Mouse (Mus musculus): ENCODE measurements at regions not wholly inside any gene's neighbourhood (a gene's known extent, or its start where the extent isn't known, plus 50 kb on each side); places are given as distances from the start of the nearest gene placed in this dataset.
"Not testable (repeated sequence)": the region's sequence is repeated elsewhere in the genome, so short reads cannot be mapped to it uniquely, and the experiment has no call there.

DNA sequence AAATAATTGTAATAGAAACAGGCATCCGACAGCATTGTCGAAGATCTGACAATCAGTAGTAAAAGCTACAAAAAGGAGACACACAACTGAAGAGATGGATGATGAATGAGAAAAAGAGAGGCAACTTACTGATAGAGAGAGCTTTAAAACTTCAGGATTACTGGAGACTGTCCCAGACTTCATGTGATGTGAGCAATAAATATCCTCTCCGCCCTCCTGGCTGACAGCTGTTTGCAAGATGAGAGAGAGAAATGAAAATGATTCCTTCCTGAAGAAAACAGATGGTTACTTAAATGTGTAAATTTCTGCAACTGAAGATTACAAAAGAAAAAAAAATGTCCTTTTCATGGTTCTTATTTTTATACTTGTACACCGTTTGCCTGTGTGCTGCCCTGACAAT, 306.7 kb upstream of the Ncam2 start:
- DNase-seq, result no peak

DNA sequence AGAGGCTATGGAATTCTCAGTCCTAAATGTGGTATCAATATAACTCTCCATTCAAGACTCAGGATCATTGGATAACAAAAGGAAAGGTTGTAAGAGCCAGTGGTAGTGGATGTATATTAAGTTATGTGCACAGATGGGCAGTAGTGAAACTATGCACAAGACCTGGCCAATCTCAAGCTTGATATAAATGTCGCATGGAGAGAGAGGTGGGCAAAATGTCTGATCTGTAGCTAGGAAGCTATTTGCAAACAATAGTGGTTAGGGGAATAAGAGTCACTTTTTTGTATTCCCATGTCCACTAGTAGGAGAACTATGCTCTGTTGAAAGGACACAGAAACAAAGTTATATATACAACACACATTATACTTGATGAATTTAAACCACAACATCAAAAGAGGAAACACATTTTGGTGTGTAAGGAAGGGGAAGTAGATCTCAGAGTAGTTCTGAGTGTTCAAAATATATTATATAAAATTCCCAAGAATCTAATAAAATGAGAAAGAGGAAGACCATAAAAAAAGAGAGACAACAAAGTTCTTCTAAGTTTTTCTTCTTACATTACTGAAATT, 279.7 kb upstream of the Ncam2 start:
- DNase-seq, result no peak

DNA sequence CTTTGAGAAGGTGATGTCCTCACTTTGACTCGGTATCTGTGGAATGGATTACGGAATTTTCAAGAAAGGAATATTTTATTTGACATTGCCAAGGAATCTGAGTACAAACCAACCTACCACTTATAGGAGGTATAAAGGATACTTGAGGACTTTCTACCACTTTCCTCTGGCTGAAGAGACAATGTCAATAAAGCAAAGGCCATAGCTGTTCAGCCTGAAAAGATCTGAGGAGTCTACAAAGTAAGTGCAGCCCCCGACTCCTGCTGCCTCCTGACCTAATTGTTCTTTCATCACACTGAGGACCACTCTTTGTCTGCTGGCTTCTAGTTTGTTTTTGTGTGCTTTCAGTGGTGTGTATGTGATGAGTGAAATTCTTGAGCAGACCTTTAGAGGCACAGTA, 269.5 kb upstream of the Ncam2 start:
- DNase-seq, result no peak

DNA sequence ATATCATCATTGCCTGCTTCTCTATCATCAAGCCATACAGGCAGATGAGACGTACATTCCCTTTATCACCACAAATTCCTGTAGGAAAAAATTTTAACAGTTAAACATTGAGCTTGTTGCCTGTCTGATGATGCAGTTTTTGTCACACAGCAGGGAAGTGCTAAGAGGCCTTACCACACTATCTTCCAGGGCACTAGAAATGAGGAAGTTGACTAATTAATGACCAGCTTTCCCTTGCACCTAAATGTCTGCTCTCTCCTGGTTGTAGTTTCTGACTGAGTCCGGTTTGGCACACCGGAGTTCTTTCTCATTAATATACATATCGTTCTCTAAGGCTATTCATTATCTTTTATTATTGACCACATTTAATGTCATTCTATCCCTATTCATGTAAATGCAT, 269.0 kb upstream of the Ncam2 start:
- DNase-seq, result no peak

DNA sequence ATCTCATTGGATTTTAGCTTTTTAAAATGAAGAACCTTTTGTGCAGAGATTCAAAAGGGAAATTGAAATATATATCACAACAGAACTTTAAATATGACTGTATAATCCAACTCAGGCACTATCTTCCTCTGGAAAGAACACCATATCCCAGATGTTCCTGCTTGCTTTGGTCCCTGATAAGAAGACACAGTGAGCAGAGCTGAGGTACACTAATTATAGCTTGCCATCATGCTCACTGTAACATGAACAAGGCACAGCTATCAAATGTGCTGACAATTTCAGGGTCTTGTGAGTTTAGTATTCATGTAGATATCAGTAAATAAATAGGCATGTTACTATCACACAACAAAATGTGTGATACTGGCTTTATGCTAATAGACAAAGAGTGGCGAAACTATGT, 264.8 kb upstream of the Ncam2 start:
- DNase-seq, result no peak

DNA sequence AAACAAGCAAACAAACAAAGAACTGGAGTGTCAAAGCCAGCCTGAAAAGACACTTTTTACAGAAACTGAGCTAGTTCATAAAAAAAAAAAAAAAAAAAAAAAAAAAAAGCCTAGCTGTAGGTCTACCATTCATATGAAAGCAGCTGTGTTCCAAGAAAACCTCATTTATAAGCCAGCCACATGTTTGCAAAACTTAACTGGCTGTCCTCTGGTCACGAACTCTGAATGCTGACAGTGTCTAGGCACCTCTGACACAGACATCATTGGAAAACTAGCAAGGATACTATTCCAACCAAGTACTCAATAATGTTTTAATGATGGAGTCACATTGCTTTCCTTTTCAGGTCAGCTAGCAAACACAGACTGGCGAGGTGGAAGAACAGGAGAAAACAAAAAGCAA, 238.4 kb upstream of the Ncam2 start:
- DNase-seq, result no peak

DNA sequence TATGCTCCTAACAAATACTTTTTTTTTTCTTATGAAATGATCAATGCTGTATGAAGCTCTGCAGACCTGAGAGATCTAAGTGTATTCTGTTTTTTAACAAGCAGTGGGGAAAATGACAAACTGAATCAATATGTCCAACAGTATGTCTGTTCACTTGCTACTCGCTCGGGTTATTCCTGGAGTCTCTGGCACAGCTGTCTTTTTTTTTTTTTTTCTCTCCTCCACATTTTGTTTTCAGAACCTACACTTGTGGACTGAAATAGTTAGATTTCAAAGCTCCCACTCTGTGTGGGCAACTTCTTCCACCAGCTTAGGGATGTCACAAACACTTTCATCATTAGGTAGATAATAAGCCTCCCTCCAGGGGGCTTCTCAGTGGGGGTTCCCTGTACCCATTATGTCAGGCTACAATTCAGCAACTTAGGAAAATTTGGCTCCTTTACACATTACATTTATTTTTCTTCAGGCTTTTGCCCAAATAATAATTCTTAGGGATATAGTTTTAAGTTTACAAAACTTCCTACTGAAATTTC, 218.9 kb upstream of the Ncam2 start:
- DNase-seq, result peak in 1 of 2 experiments; percentile 5

DNA sequence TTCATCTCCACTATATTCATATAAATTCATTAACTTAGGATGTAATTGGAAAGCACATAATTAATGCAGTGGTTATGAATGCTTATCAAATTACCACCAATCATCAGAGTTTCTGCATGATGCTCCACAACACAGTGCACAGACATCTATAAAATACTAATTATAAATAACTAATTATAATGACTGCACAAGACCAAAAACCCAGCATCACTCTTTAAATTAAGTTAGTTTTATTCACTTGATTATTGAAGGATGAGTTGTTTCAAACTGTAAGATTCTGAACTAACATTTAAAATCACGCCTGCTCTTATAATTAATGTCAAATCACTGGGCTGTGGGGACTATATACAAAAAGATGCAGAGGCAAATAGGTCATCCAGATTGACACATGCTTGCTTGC, 212.7 kb upstream of the Ncam2 start:
- no peak for DNase-seq

DNA sequence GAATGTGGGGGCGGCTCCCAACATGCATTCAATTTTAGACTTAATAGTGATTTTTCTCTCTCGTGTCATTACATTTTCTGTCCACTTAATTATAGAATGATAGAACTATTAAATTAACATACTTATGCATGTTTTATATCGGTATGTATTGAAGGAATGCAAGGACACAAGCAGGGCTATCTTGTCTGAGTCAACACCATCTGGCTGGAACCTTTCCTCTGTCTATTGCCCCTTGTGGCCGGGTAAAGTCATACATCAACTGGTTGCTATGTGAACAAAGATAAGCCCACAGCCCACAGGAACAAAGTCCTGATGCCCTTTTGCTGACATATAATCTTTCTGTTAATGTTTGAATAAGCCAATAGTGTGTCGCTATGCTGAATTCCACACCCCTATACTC, 163.7 kb upstream of the Ncam2 start:
- not testable (repeated sequence) for DNase-seq

DNA sequence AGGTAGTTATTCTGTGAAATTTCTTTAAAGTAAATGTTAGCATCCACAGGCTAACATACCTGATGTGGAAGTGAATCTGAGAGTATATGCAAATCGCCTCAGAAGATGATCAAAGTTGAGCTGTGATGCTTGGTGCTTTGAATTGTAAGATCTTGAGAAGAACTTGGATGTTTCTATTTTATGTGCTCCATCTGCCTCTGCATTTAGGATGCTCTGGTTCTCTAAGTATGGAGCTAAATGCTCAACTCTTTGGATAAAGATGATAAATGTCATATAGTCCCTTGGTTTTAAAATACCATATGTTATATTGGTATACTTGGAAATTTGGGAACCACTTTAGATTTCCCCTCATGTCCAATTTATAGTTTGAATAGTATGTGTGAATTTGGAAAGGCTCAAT, 159.2 kb upstream of the Ncam2 start:
- DNase-seq, result no peak

DNA sequence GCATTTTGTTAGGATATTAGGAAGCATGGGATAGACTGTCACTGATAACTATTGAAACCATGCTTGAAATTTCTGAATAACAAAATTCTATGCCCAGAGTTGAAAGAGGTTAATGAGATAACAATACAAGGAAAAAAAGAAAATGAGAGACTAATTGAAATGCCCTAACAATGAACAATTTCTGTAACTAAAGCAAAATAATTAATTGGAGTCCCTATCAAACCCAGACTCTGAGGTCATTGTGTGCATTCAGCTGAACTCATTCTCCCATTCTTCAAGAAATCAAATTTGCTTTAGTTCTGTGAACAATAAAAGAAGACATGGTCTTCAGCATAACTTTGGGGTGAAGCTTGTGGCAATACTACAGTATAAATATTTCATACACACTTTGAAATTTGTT, 154.8 kb upstream of the Ncam2 start:
- DNase-seq, result no peak

DNA sequence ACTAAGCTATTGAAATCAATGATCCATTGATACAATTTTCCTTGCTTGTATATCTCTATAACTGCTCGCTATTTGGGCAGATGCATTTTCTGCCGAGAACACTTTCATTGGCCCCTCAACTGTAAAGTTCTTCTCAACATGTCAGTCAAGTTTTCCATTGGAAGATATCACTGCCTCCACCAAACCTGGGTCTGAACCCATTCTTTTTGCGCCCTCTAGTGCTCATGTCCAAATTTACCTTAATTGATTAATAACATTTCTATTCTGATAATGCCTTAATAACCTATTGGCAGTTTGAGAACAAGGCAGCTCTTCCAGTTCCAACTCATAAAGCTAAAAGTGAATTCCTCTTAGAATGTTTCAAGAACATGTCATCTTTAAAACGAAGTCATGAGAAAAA, 132.2 kb upstream of the Ncam2 start:
- peak in 1 of 2 experiments; percentile 5 for DNase-seq

Measured in cerebellum, postnatal 25 days (tissue).